Mouse (Mus musculus) c-Kit-positive CD71-negative TER-119-negative erythroid progenitor cells, embryonic 14.5 days (primary cell): ENCODE measurements around the gene Nicn1.
A peak's percentile ranks its signal among the peaks of the same experiment; 100 is the strongest.
"Not testable (repeated sequence)": the region's sequence is repeated elsewhere in the genome, so short reads cannot be mapped to it uniquely, and the experiment has no call there.

Experiments
- DNase-seq: peaks from one replicate; pipeline ENCODE4 v3.0.0-alpha.2; 2013; ENCODE audit warnings: low read depth

The Nicn1 gene

GRCm38 (mm10) chr9:108278697-108279450 is 11.4 kb upstream of the Nicn1 start:
- peak; percentile 47 for DNase-seq

GRCm38 (mm10) chr9:108280071-108280828 is 10.0 kb upstream of the Nicn1 start:
- no peak for DNase-seq

GRCm38 (mm10) chr9:108284410-108284809 is 5.8 kb upstream of the Nicn1 start:
- DNase-seq = peak; percentile 74

- not testable (repeated sequence) for DNase-seq
Measured at GRCm38 (mm10) chr9:108287526-108288238, 2.5 kb upstream of the Nicn1 start.

GRCm38 (mm10) chr9:108289347-108289746 is 882 bp upstream of the Nicn1 start:
- DNase-seq = no peak

GRCm38 (mm10) chr9:108290773-108291172 is 544 bp downstream of the Nicn1 start:
- DNase-seq = no peak

- DNase-seq = no peak
Measured at GRCm38 (mm10) chr9:108296453-108297355, 6.5 kb downstream of the Nicn1 start, which contains the start of gene Amt. Gene Amt (plus strand): TSS chr9:108296853.

GRCm38 (mm10) chr9:108301853-108302252 is 11.6 kb downstream of the Nicn1 start:
- no peak for DNase-seq

- no peak for DNase-seq
Measured at GRCm38 (mm10) chr9:108304716-108305115, 14.5 kb downstream of the Nicn1 start.

GRCm38 (mm10) chr9:108305170-108305569 is 14.9 kb downstream of the Nicn1 start:
- DNase-seq = no peak

GRCm38 (mm10) chr9:108305629-108306520 is 15.6 kb downstream of the Nicn1 start, which contains the start of the genes Rhoa and Tcta:
Gene Rhoa (plus strand): TSS chr9:108306129.
Gene Tcta (minus strand): TSS chr9:108306160.
- peak; percentile 99 for DNase-seq

- peak; percentile 74 for DNase-seq
Measured at GRCm38 (mm10) chr9:108306571-108306980, 16.3 kb downstream of the Nicn1 start.

- no peak for DNase-seq
Measured at GRCm38 (mm10) chr9:108307021-108307807, 17.0 kb downstream of the Nicn1 start.

GRCm38 (mm10) chr9:108308141-108308540 is 17.9 kb downstream of the Nicn1 start:
- DNase-seq = no peak

GRCm38 (mm10) chr9:108317572-108317971 is 27.3 kb downstream of the Nicn1 start:
- no peak for DNase-seq

- no peak for DNase-seq
Measured at GRCm38 (mm10) chr9:108318462-108318861, 28.2 kb downstream of the Nicn1 start.

- DNase-seq = not testable (repeated sequence)
Measured at GRCm38 (mm10) chr9:108322054-108322453, 31.8 kb downstream of the Nicn1 start.

- DNase-seq = no peak
Measured at GRCm38 (mm10) chr9:108324784-108325183, 34.6 kb downstream of the Nicn1 start.

- DNase-seq = no peak
Measured at GRCm38 (mm10) chr9:108325811-108326210, 35.6 kb downstream of the Nicn1 start.
